Mouse (Mus musculus): ENCODE results near the gene Clasp1. TPM values are rescaled to one million over a fixed set of nuclear protein-coding genes. Genes with fewer than 3 reads are reported as not detected.

Clasp1 gene
- polyA plus RNA-seq, 1 experiment from 2014 or later: 118 TPM

DNA sequence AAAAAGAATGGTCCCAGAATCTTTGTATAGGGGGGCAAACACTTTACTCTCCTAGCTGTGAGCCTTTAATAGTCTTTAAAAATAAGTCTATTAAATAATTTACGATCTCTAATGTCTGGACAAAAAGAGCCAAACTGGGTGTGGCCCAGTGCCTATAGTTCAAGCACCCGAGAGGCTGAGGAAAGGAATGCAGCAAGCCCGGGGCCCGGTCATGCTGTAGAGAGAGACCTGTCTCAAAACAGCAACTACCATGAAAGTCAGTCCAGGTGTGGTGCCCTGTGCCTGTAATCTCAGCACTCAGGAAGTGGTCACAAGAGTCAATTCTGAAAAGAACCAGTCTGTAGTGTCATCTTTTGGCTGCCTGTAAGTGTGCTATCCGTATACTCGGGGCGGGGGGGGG, 127.4 kb downstream of the Clasp1 start:
- H3K27ac ChIP-seq: no peak overlapping the region
- no peak overlapping the region for H3K4me2 ChIP-seq
- H3K36me3 ChIP-seq (ENCODE audit: poor library complexity, severe bottlenecking): peaks cover 83% of the 10 kb centered on the region
- H3K4me3 ChIP-seq: no peak overlapping the region
- H3K9me3 ChIP-seq (replicated peaks): no peaks in the 10 kb centered on the region
- H3K4me1 ChIP-seq: no peaks in the 10 kb centered on the region
- WGBS: 83% methylated on average over 7 of the region's 7 CpGs
- H3K27me3 ChIP-seq: no peaks in the 10 kb centered on the region
- ATAC-seq: no peak
- H3K9ac ChIP-seq: no peak overlapping the region

- Histone ChIP-seq H3K9ac (no peak overlapping the region), H3K4me2 (no peak overlapping the region), H3K4me3 (no peak overlapping the region), H3K27ac (no peak overlapping the region), H3K4me1 (no peaks in the 10 kb centered on the region), H3K9me3 (replicated peaks) (no peaks in the 10 kb centered on the region), H3K27me3 (no peaks in the 10 kb centered on the region), H3K36me3 (ENCODE audit: poor library complexity, severe bottlenecking) (peaks cover 75% of the 10 kb centered on the region)
- no peak for ATAC-seq
- 58% methylated on average over 6 of the region's 6 CpGs for WGBS
Observed at GRCm38 (mm10) chr1:118523161-118523560, 134.3 kb downstream of the Clasp1 start.

GRCm38 (mm10) chr1:118525336-118525735, 136.5 kb downstream of the Clasp1 start:
- Histone ChIP-seq H3K36me3 (ENCODE audit: poor library complexity, severe bottlenecking) (peaks cover 80% of the 10 kb centered on the region), H3K27ac (no peak overlapping the region), H3K9me3 (replicated peaks) (no peaks in the 10 kb centered on the region), H3K9ac (no peak overlapping the region), H3K27me3 (no peaks in the 10 kb centered on the region), H3K4me1 (no peaks in the 10 kb centered on the region), H3K4me3 (no peak overlapping the region), H3K4me2 (no peak overlapping the region)
- whole genome bisulfite sequencing: 86% methylated on average over 9 of the region's 9 CpGs
- no peak for ATAC-seq

- no peak overlapping the region for H3K27ac ChIP-seq
- 100% methylated on average over 1 of the region's 1 CpGs for WGBS
- no peaks in the 10 kb centered on the region for H3K4me1 ChIP-seq
- H3K9ac ChIP-seq: no peak overlapping the region
- no peaks in the 10 kb centered on the region for H3K9me3 ChIP-seq (replicated peaks)
- peaks cover 91% of the 10 kb centered on the region for H3K36me3 ChIP-seq (ENCODE audit: poor library complexity, severe bottlenecking)
- ATAC-seq: no peak
- no peak overlapping the region for H3K4me2 ChIP-seq
- H3K4me3 ChIP-seq: no peak overlapping the region
- H3K27me3 ChIP-seq: no peaks in the 10 kb centered on the region
Observed at GRCm38 (mm10) chr1:118529213-118529612, 140.4 kb downstream of the Clasp1 start.

GRCm38 (mm10) chr1:118531259-118531658, 142.4 kb downstream of the Clasp1 start:
- Histone ChIP-seq H3K9ac (no peak overlapping the region), H3K27ac (no peak overlapping the region), H3K9me3 (replicated peaks) (no peaks in the 10 kb centered on the region), H3K4me1 (no peaks in the 10 kb centered on the region), H3K4me3 (no peak overlapping the region), H3K27me3 (no peaks in the 10 kb centered on the region), H3K36me3 (ENCODE audit: poor library complexity, severe bottlenecking) (peaks cover 90% of the 10 kb centered on the region), H3K4me2 (no peak overlapping the region)
- WGBS: 96% methylated on average over 3 of the region's 3 CpGs
- ATAC-seq: no peak

- no peaks in the 10 kb centered on the region for H3K9me3 ChIP-seq (replicated peaks)
- no peak overlapping the region for H3K27ac ChIP-seq
- H3K4me2 ChIP-seq: no peak overlapping the region
- H3K27me3 ChIP-seq: no peaks in the 10 kb centered on the region
- H3K36me3 ChIP-seq (ENCODE audit: poor library complexity, severe bottlenecking): peaks cover 79% of the 10 kb centered on the region
- WGBS: 88% methylated on average over 15 of the region's 15 CpGs
- no peak overlapping the region for H3K4me3 ChIP-seq
- no peak for ATAC-seq
- H3K9ac ChIP-seq: no peak overlapping the region
- no peaks in the 10 kb centered on the region for H3K4me1 ChIP-seq
Observed at GRCm38 (mm10) chr1:118536021-118536420, 147.2 kb downstream of the Clasp1 start.

- Histone ChIP-seq H3K36me3 (ENCODE audit: poor library complexity, severe bottlenecking) (peaks cover 72% of the 10 kb centered on the region), H3K4me2 (no peak overlapping the region), H3K4me1 (no peaks in the 10 kb centered on the region), H3K9ac (no peak overlapping the region), H3K27ac (no peak overlapping the region), H3K27me3 (no peaks in the 10 kb centered on the region), H3K4me3 (no peak overlapping the region), H3K9me3 (replicated peaks) (no peaks in the 10 kb centered on the region)
- WGBS: 96% methylated on average over 6 of the region's 6 CpGs
- ATAC-seq: no peak
Observed at GRCm38 (mm10) chr1:118539046-118539445, 150.2 kb downstream of the Clasp1 start.

- no peak for ATAC-seq
- Histone ChIP-seq H3K36me3 (ENCODE audit: poor library complexity, severe bottlenecking) (peaks cover 81% of the 10 kb centered on the region), H3K27me3 (no peaks in the 10 kb centered on the region), H3K4me2 (no peak overlapping the region), H3K9ac (no peak overlapping the region), H3K9me3 (replicated peaks) (no peaks in the 10 kb centered on the region), H3K4me1 (no peaks in the 10 kb centered on the region), H3K4me3 (no peak overlapping the region), H3K27ac (no peak overlapping the region)
- WGBS: 95% methylated on average over 7 of the region's 7 CpGs
Observed at GRCm38 (mm10) chr1:118542880-118543279, 154.0 kb downstream of the Clasp1 start.

- no peaks in the 10 kb centered on the region for H3K9me3 ChIP-seq (replicated peaks)
- peaks cover 92% of the 10 kb centered on the region for H3K36me3 ChIP-seq (ENCODE audit: poor library complexity, severe bottlenecking)
- no peak overlapping the region for H3K27ac ChIP-seq
- H3K27me3 ChIP-seq: no peaks in the 10 kb centered on the region
- no peak overlapping the region for H3K4me2 ChIP-seq
- H3K4me3 ChIP-seq: no peak overlapping the region
- H3K9ac ChIP-seq: no peak overlapping the region
- 94% methylated on average over 5 of the region's 5 CpGs for WGBS
- ATAC-seq: no peak
- H3K4me1 ChIP-seq: no peaks in the 10 kb centered on the region
Observed at GRCm38 (mm10) chr1:118548769-118549168, 159.9 kb downstream of the Clasp1 start.

DNA sequence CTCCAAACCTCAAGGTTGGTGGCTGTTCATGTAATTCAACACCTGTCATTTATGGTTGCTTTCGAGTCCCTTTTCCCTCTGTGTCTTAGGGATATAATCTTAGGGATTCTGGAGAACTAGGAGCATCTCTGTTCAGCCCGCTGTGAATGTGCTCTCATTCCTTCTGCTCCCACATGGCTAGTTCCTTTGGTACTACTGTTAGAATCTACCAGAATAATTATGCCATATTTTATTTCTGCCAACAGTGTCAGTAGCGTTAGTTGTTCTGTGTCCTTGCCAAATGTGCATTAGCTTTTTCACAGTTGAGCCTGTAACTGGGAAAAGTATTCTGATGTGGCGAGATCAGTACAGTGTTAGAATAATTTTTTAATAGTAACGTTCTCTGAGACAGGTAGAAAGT, 162.3 kb downstream of the Clasp1 start:
- Histone ChIP-seq H3K4me1 (no peaks in the 10 kb centered on the region), H3K36me3 (ENCODE audit: poor library complexity, severe bottlenecking) (peaks cover 95% of the 10 kb centered on the region), H3K9ac (no peak overlapping the region), H3K4me2 (no peak overlapping the region), H3K27me3 (no peaks in the 10 kb centered on the region), H3K27ac (no peak overlapping the region), H3K4me3 (no peak overlapping the region), H3K9me3 (replicated peaks) (no peaks in the 10 kb centered on the region)
- no peak for ATAC-seq
- 96% methylated on average over 5 of the region's 5 CpGs for WGBS

DNA sequence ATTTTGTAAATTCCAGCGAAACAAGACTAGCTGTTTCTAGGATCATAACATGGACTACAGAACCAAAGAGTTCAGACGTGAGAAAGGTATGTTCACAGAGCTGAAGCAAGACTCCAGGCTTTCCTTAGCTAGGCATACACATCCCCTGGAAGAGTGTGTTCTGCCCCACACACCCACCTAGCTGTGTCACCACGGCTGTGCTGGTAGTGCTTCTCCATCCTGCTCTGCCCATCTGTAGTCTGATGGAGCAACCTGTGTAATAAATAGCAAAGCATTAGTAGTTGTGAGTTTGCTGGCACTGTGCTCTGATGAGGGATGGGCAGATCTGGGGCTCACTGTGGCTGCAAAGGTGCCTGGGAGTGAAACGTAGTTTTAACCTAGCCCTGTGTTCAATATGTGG, 163.2 kb downstream of the Clasp1 start:
- 92% methylated on average over 4 of the region's 4 CpGs for WGBS
- no peaks in the 10 kb centered on the region for H3K9me3 ChIP-seq (replicated peaks)

GRCm38 (mm10) chr1:118553045-118553444, 164.2 kb downstream of the Clasp1 start:
- Histone ChIP-seq H3K27ac (no peak overlapping the region), H3K9ac (no peak overlapping the region), H3K4me2 (no peak overlapping the region), H3K4me3 (no peak overlapping the region), H3K27me3 (no peaks in the 10 kb centered on the region), H3K4me1 (no peaks in the 10 kb centered on the region), H3K36me3 (ENCODE audit: poor library complexity, severe bottlenecking) (peaks cover 94% of the 10 kb centered on the region), H3K9me3 (replicated peaks) (no peaks in the 10 kb centered on the region)
- ATAC-seq: no peak
- WGBS: 86% methylated on average over 2 of the region's 2 CpGs

More for the DNA sequence above, 163.2 kb downstream of the Clasp1 start:
- H3K4me2 ChIP-seq: no peak overlapping the region
- H3K4me1 ChIP-seq: no peaks in the 10 kb centered on the region
- ATAC-seq: no peak
- peaks cover 95% of the 10 kb centered on the region for H3K36me3 ChIP-seq (ENCODE audit: poor library complexity, severe bottlenecking)
- no peak overlapping the region for H3K4me3 ChIP-seq
- H3K27ac ChIP-seq: no peak overlapping the region
- H3K27me3 ChIP-seq: no peaks in the 10 kb centered on the region
- no peak overlapping the region for H3K9ac ChIP-seq

GRCm38 (mm10) chr1:118553451-118553850, 164.6 kb downstream of the Clasp1 start:
- no peak for ATAC-seq
- Histone ChIP-seq H3K27ac (no peak overlapping the region), H3K4me2 (no peak overlapping the region), H3K36me3 (ENCODE audit: poor library complexity, severe bottlenecking) (peaks cover 93% of the 10 kb centered on the region), H3K9ac (no peak overlapping the region), H3K27me3 (no peaks in the 10 kb centered on the region), H3K9me3 (replicated peaks) (no peaks in the 10 kb centered on the region), H3K4me1 (no peaks in the 10 kb centered on the region), H3K4me3 (no peak overlapping the region)
- 94% methylated on average over 3 of the region's 3 CpGs for WGBS
